Mouse (Mus musculus) lung, embryonic 14.5 days (tissue): ENCODE measurements around the gene Rrp12. TPM values are rescaled to one million over a fixed set of nuclear protein-coding genes. Genes with fewer than 3 reads are reported as not detected.

Experiments
- ATAC-seq: fragments of 200-750 bp; cut with Nextera tagmentation; 2 replicates; pipeline ENCODE4 v1.8.0; 2017; ENCODE audit warnings: mild to moderate bottlenecking, moderate TSS enrichment, moderate library complexity; ENCODE audit not compliant: insufficient read depth
- DNase-seq: peaks from one replicate; pipeline ENCODE4 v3.0.0-alpha.2; 2015
- H3K27ac ChIP-seq: fragments of 300-500 bp; sonication (generic); 2 replicates; pipeline ENCODE4 v1.5.1; 2014; ENCODE audit warnings: low read depth, mild to moderate bottlenecking, moderate library complexity
- H3K27me3 ChIP-seq: fragments of 300-500 bp; sonication (generic); 2 replicates; pipeline ENCODE4 v1.6.1; 2014; ENCODE audit warnings: low read length, control low read depth; ENCODE audit not compliant: insufficient read depth
- H3K36me3 ChIP-seq: fragments of 300-500 bp; sonication (generic); 2 replicates; pipeline ENCODE4 v1.6.1; 2014; ENCODE audit warnings: control low read depth; ENCODE audit not compliant: insufficient read depth
- H3K4me1 ChIP-seq: fragments of 300-500 bp; sonication (generic); 2 replicates; pipeline ENCODE4 v1.6.1; 2014; ENCODE audit warnings: antibody characterized with exemption, control low read depth; ENCODE audit not compliant: insufficient read depth
- H3K4me2 ChIP-seq: fragments of 300-500 bp; sonication (generic); 2 replicates; pipeline ENCODE4 v1.6.1; 2014; ENCODE audit warnings: mild to moderate bottlenecking
- H3K4me3 ChIP-seq: fragments of 300-500 bp; sonication (generic); 2 replicates; pipeline ENCODE4 v1.5.1; 2014; ENCODE audit warnings: low read depth, low read length
- H3K9ac ChIP-seq: fragments of 300-500 bp; sonication (generic); 2 replicates; pipeline ENCODE4 v1.6.1; 2014
- H3K9me3 ChIP-seq: fragments of 300-500 bp; sonication (generic); 2 replicates; pipeline ENCODE4 v1.6.1; 2016; ENCODE audit warnings: low read depth, low read length, control low read depth
- CTCF ChIP-seq: IDR thresholded peaks from 2 replicates; pipeline ENCODE4 v1.5.1; 2016; ENCODE audit warnings: antibody characterized with exemption, low read depth
- WGBS: fragments of 180-500 bp; shearing (Covaris S2); extraction: QIAGEN DNeasy Blood & Tissue Kit; methylation state at CpG from one replicate; pipeline ENCODE4 v1.1.7; 2014; 5-methylcytosine and 5-hydroxymethylcytosine counted together
- polyA plus RNA-seq: library from polyadenylated mRNA; unstranded; fragments of >200 nt; fragmentation: Nextera tagmentation; extraction: Ambion mirVana; gene quantifications from 2 replicates; pipeline ENCODE4 v1.2.1, GENCODE M21; 2014

Rrp12 gene
- polyA plus RNA-seq, 1 experiment from 2014 or later, result 15.6 TPM

- ATAC-seq (no peak), DNase-seq (no peak)
- no peaks in the 10 kb centered on the region for H3K36me3 ChIP-seq
- H3K27ac ChIP-seq, result no peak overlapping the region
- no peak overlapping the region for H3K4me3 ChIP-seq
- WGBS, result 79% methylated on average over 2 of the region's 2 CpGs
- no peaks in the 10 kb centered on the region for H3K4me1 ChIP-seq
- no peak for TF ChIP-seq CTCF
- H3K27me3 ChIP-seq, result no peaks in the 10 kb centered on the region
- H3K9ac ChIP-seq, result no peak overlapping the region
- H3K4me2 ChIP-seq, result no peak overlapping the region
- no peaks in the 10 kb centered on the region for H3K9me3 ChIP-seq
Measured at GRCm38 (mm10) chr19:41905246-41905645, 9.3 kb upstream of the Rrp12 start.

GRCm38 (mm10) chr19:41902848-41903593 lies 7.0 kb upstream of the Rrp12 start:
- Histone ChIP-seq H3K27ac (no peak overlapping the region), H3K4me3 (no peak overlapping the region), H3K9me3 (no peaks in the 10 kb centered on the region), H3K9ac (no peak overlapping the region), H3K36me3 (no peaks in the 10 kb centered on the region), H3K4me2 (no peak overlapping the region), H3K27me3 (no peaks in the 10 kb centered on the region), H3K4me1 (no peaks in the 10 kb centered on the region)
- 77% methylated on average over 10 of the region's 10 CpGs for WGBS
- DNase-seq, result no peak
- TF ChIP-seq CTCF, result no peak
- ATAC-seq, result no peak

GRCm38 (mm10) chr19:41901696-41902095 lies 5.7 kb upstream of the Rrp12 start:
- H3K36me3 ChIP-seq, result no peaks in the 10 kb centered on the region
- no peaks in the 10 kb centered on the region for H3K27me3 ChIP-seq
- no peaks in the 10 kb centered on the region for H3K4me1 ChIP-seq
- ATAC-seq, result no peak; the same call in 1 of the 2 replicates
- no peak overlapping the region for H3K4me3 ChIP-seq
- DNase-seq, result peak; percentile 75
- H3K4me2 ChIP-seq, result no peak overlapping the region
- H3K9ac ChIP-seq, result no peak overlapping the region
- H3K9me3 ChIP-seq, result no peaks in the 10 kb centered on the region
- 49% methylated on average over 2 of the region's 2 CpGs for WGBS
- peak overlapping the region; percentile 4; the same call in 1 of the 2 replicates for H3K27ac ChIP-seq
- TF ChIP-seq CTCF, result no peak

- 78% methylated on average over 8 of the region's 8 CpGs for WGBS
- Histone ChIP-seq H3K27ac (no peak overlapping the region), H3K4me2 (no peak overlapping the region), H3K4me1 (no peaks in the 10 kb centered on the region), H3K9me3 (no peaks in the 10 kb centered on the region), H3K9ac (no peak overlapping the region), H3K36me3 (no peaks in the 10 kb centered on the region), H3K27me3 (no peaks in the 10 kb centered on the region), H3K4me3 (no peak overlapping the region)
- ATAC-seq, result no peak
- DNase-seq, result no peak
- no peak for TF ChIP-seq CTCF
Measured at GRCm38 (mm10) chr19:41900495-41901090, 4.6 kb upstream of the Rrp12 start.

GRCm38 (mm10) chr19:41898860-41899259 lies 2.9 kb upstream of the Rrp12 start:
- DNase-seq (peak; percentile 83), ATAC-seq (no peak)
- TF ChIP-seq CTCF, result peak; percentile 75
- Histone ChIP-seq H3K27ac (no peak overlapping the region), H3K9ac (no peak overlapping the region), H3K27me3 (no peaks in the 10 kb centered on the region), H3K4me3 (no peak overlapping the region), H3K9me3 (no peaks in the 10 kb centered on the region), H3K4me1 (0 out of 2 replicates have a peak, but pooled peaks cover 6% of the 10 kb centered on the region), H3K36me3 (no peaks in the 10 kb centered on the region), H3K4me2 (no peak overlapping the region)
- WGBS, result 40% methylated on average over 4 of the region's 4 CpGs

GRCm38 (mm10) chr19:41896319-41896711 lies 342 bp upstream of the Rrp12 start:
- 16% methylated on average over 18 of the region's 18 CpGs for WGBS

GRCm38 (mm10) chr19:41894959-41895358 lies 1.0 kb downstream of the Rrp12 start:
- H3K4me2 ChIP-seq, result peak overlapping the region; percentile 65
- TF ChIP-seq CTCF, result no peak
- H3K27ac ChIP-seq, result no peak overlapping the region
- peak overlapping the region; percentile 60 for H3K9ac ChIP-seq
- peaks cover 6% of the 10 kb centered on the region; the same call in 1 of the 2 replicates for H3K36me3 ChIP-seq
- WGBS, result 38% methylated on average over 7 of the region's 7 CpGs
- no peak for DNase-seq
- no peak for ATAC-seq
- H3K4me1 ChIP-seq, result 0 out of 2 replicates have a peak, but pooled peaks cover 6% of the 10 kb centered on the region
- peak overlapping the region; percentile 82 for H3K4me3 ChIP-seq
- no peaks in the 10 kb centered on the region for H3K9me3 ChIP-seq
- no peaks in the 10 kb centered on the region for H3K27me3 ChIP-seq

More at GRCm38 (mm10) chr19:41896319-41896711, 342 bp upstream of the Rrp12 start:
- Histone ChIP-seq H3K4me2 (peak overlapping the region; percentile 65), H3K27me3 (no peaks in the 10 kb centered on the region), H3K27ac (no peak overlapping the region), H3K9me3 (no peaks in the 10 kb centered on the region), H3K4me3 (peak overlapping the region; percentile 82), H3K9ac (peak overlapping the region; percentile 60), H3K36me3 (no peaks in the 10 kb centered on the region; the same call in 1 of the 2 replicates), H3K4me1 (0 out of 2 replicates have a peak, but pooled peaks cover 6% of the 10 kb centered on the region)
- TF ChIP-seq CTCF, result no peak
- 0 out of 2 replicates have a peak, but pooled peaks have one; percentile 26 for ATAC-seq
- no peak for DNase-seq
